Mouse (Mus musculus) hindbrain, embryonic 15.5 days (tissue): Measurements from ENCODE around the gene Oxld1. TPM values are rescaled to one million over a fixed set of nuclear protein-coding genes. Genes with fewer than 3 reads are reported as not detected.
"Not testable (repeated sequence)": the region's sequence is repeated elsewhere in the genome, so short reads cannot be mapped to it uniquely, and the experiment has no call there.

Experiments used
- ATAC-seq: fragments of 200-750 bp; cut with Nextera tagmentation; 2 replicates; pipeline ENCODE4 v1.8.0; 2017; ENCODE audit warnings: low read depth, moderate number of reproducible peaks, moderate TSS enrichment; ENCODE audit not compliant: low FRiP score
- H3K27ac ChIP-seq: fragments of 300-500 bp; sonication (generic); replicated peaks from 2 replicates; pipeline ENCODE4 v1.5.1; 2015; ENCODE audit warnings: mild to moderate bottlenecking, inconsistent platforms
- H3K27me3 ChIP-seq: fragments of 300-500 bp; sonication (generic); 2 replicates; pipeline ENCODE4 v1.6.1; 2015; ENCODE audit warnings: control low read depth, inconsistent platforms
- H3K36me3 ChIP-seq: fragments of 300-500 bp; sonication (generic); 2 replicates; pipeline ENCODE4 v1.6.1; 2015; ENCODE audit warnings: control low read depth, inconsistent platforms
- H3K4me1 ChIP-seq: fragments of 300-500 bp; sonication (generic); replicated peaks from 2 replicates; pipeline ENCODE4 v1.6.1; 2015; ENCODE audit warnings: control low read depth, inconsistent platforms
- H3K4me2 ChIP-seq: fragments of 300-500 bp; sonication (generic); 2 replicates; pipeline ENCODE4 v1.6.1; 2015; ENCODE audit warnings: moderate library complexity, mild to moderate bottlenecking, inconsistent platforms
- H3K4me3 ChIP-seq: fragments of 300-500 bp; sonication (generic); 2 replicates; pipeline ENCODE4 v1.5.1; 2015; ENCODE audit warnings: mild to moderate bottlenecking, inconsistent platforms
- H3K9ac ChIP-seq: fragments of 300-500 bp; sonication (generic); 2 replicates; pipeline ENCODE4 v1.6.1; 2015; ENCODE audit warnings: inconsistent platforms
- H3K9me3 ChIP-seq: fragments of 300-500 bp; sonication (generic); 2 replicates; pipeline ENCODE4 v1.6.1; 2016; ENCODE audit warnings: control low read depth, inconsistent platforms
- WGBS: fragments of 180-500 bp; shearing (Covaris S2); methylation state at CpG from one replicate; pipeline ENCODE4 v1.1.7; 2015; 5-methylcytosine and 5-hydroxymethylcytosine counted together
- polyA plus RNA-seq: library from polyadenylated mRNA; unstranded; fragments of >200 nt; fragmentation: Nextera tagmentation; extraction: Ambion mirVana; gene quantifications from 2 replicates; pipeline ENCODE4 v1.2.1, GENCODE M21; 2015

Oxld1 gene
- polyA plus RNA-seq, 1 experiment from 2014 or later, result 11.5 TPM

GRCm38 (mm10) chr11:120413621-120414020, 44.2 kb downstream of the Oxld1 start:
- not testable (repeated sequence) for H3K9me3 ChIP-seq, H3K27me3 ChIP-seq, H3K4me3 ChIP-seq, H3K27ac ChIP-seq, H3K4me1 ChIP-seq, ATAC-seq, H3K4me2 ChIP-seq, H3K9ac ChIP-seq
- peaks cover 82% of the 10 kb centered on the region for H3K36me3 ChIP-seq
- WGBS, result 95% methylated on average over 7 of the region's 10 CpGs

Other genes starting within 250 kb of the Oxld1 start
- gene Bahcc1, start 225.1 kb downstream of the Oxld1 start, polyA plus RNA-seq, result 11.5 and 12.5 TPM in 2 replicates
- gene Actg1, start 109.5 kb downstream of the Oxld1 start, polyA plus RNA-seq, result 3,943 and 4,131 TPM in 2 replicates
- gene Fscn2, start 96.5 kb downstream of the Oxld1 start, polyA plus RNA-seq, result 0.88 and 1.6 TPM in 2 replicates
- gene Faap100, start 79.3 kb downstream of the Oxld1 start, polyA plus RNA-seq, result 95.4 and 110 TPM in 2 replicates
- gene Nploc4, start 20.4 kb downstream of the Oxld1 start, polyA plus RNA-seq, result 34.9 and 36.9 TPM in 2 replicates
- not detected in 2 replicates for gene Tspan10, start 15.4 kb downstream of the Oxld1 start, polyA plus RNA-seq
- gene Pde6g, start 4.6 kb downstream of the Oxld1 start, polyA plus RNA-seq, result 0.22 and 0.51 TPM in 2 replicates
- gene Ccdc137, start within 50 bp of the Oxld1 start, polyA plus RNA-seq, result 24.8 and 28.9 TPM in 2 replicates
- 61.5 and 64.1 TPM in 2 replicates for gene Arl16, start 9.5 kb upstream of the Oxld1 start, polyA plus RNA-seq
- gene Mrpl12, start 26.5 kb upstream of the Oxld1 start, polyA plus RNA-seq, result 122 and 125 TPM in 2 replicates
- 31.7 and 31.9 TPM in 2 replicates for gene Slc25a10, start 33.8 kb upstream of the Oxld1 start, polyA plus RNA-seq
- gene Gcgr, start 72.6 kb upstream of the Oxld1 start, polyA plus RNA-seq, result 0.41 and 0.75 TPM in 2 replicates
- gene Mcrip1, start 91.7 kb upstream of the Oxld1 start, polyA plus RNA-seq, result 243 and 246 TPM in 2 replicates
- gene Ppp1r27, start 93.1 kb upstream of the Oxld1 start, polyA plus RNA-seq, result not detected in 2 replicates
- 263 and 274 TPM in 2 replicates for gene P4hb, start 115.2 kb upstream of the Oxld1 start, polyA plus RNA-seq
- 492 and 533 TPM in 2 replicates for gene Arhgdia, start 123.6 kb upstream of the Oxld1 start, polyA plus RNA-seq
- 247 and 251 TPM in 2 replicates for gene Alyref, start 140.3 kb upstream of the Oxld1 start, polyA plus RNA-seq
- gene Anapc11, start 140.4 kb upstream of the Oxld1 start, polyA plus RNA-seq, result 200 and 215 TPM in 2 replicates
- 0.71 and 1.1 TPM in 2 replicates for gene Npb, start 150.4 kb upstream of the Oxld1 start, polyA plus RNA-seq
- gene Pcyt2, start 159.9 kb upstream of the Oxld1 start, polyA plus RNA-seq, result 213 and 226 TPM in 2 replicates
- 43.4 and 45.6 TPM in 2 replicates for gene Sirt7, start 167.2 kb upstream of the Oxld1 start, polyA plus RNA-seq
- 42.5 and 42.7 TPM in 2 replicates for gene Mafg, start 175.5 kb upstream of the Oxld1 start, polyA plus RNA-seq
- 19.0 and 21.3 TPM in 2 replicates for gene Pycr1, start 185.7 kb upstream of the Oxld1 start, polyA plus RNA-seq
- gene Myadml2, start 190.1 kb upstream of the Oxld1 start, polyA plus RNA-seq, result 0.67 and 1.0 TPM in 2 replicates
- 2.2 and 2.3 TPM in 2 replicates for gene Notum, start 203.1 kb upstream of the Oxld1 start, polyA plus RNA-seq
- gene Aspscr1, start 214.9 kb upstream of the Oxld1 start, polyA plus RNA-seq, result 140 and 154 TPM in 2 replicates